Mouse (Mus musculus) T-helper 2 cell (primary cell): ENCODE results near the gene Rpl4.

Experiments used
- in situ Hi-C: fragments of 300-600 bp; cut with MboI, MseI; formaldehyde crosslinking; loops from one replicate; pipeline ENCODE4 v1.15.1; 2025; ENCODE audit warnings: high pct_unique_total_duplicates

The Rpl4 gene

DNA sequence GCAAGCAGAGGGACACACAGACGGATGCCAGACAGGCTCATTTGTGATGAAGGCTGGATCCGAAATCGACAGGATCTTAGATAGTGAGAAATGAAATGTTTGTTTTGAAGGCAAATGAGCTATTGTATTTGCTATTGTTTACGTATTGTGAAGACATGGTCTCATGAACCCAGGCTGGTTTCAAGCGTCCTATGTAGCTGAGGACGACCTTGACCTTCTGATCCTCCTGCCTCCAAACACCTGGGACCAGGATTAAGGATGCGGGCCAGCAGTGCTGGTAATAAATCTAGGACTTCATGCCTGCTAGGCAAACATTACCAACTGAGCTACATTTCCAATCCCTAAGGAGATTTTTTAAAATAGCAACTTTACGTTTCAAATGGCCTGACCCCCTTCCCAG is 24.3 kb downstream of the Rpl4 start:
- in situ Hi-C loops, result loop anchor here (5.0 kb wide), 1 partner anchor 530 kb away; no protein-coding TSS in a partner anchor

DNA sequence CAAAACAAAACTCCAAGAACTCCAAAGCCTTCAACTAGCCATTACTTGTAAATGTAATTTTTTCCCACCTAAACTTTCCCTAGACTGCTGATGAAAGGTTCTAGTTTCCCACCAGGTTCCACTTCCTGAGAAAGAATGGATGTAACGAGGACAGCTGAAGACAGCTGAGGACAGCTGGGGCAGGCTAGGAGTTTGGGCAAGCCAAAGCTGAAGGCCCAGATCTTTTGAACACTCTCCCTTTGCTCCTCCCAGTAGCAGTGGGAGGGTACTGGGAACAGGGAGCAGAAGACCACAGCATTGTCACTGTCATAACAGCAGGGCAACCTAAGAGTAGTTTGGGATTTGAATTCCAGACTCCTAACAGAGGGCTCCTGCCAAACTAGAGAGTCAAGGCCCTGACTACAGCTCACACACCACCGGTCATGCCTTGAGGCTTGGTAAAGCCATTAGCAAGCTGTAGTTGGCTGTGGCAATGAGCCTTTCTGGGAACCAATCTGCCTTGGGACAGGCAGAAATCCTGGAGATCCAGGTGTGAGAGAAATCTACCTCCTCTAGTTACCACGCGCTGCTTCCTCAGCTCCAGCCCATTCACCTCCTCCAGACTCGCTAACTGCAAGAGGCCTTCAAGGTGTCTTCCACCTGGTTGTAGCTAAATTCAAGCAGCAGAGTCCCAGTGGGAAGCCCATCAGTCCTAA is 25.0 kb downstream of the Rpl4 start:
- in situ Hi-C loops, result loop anchor here (5.0 kb wide), 1 partner anchor 531 kb away; no protein-coding TSS in a partner anchor

GRCm38 (mm10) chr9:64198763-64199418 is 25.7 kb downstream of the Rpl4 start:
- in situ Hi-C loops, result loop anchor here (5.0 kb wide), 1 partner anchor 532 kb away; no protein-coding TSS in a partner anchor

- in situ Hi-C loops, result loop anchor here (5.0 kb wide), 1 partner anchor 533 kb away; no protein-coding TSS in a partner anchor
These were observed 26.7 kb downstream of the Rpl4 start for GRCm38 (mm10) chr9:64199897-64200296.

GRCm38 (mm10) chr9:64202331-64202730 is 29.2 kb downstream of the Rpl4 start:
- in situ Hi-C loops, result no loop called here

- in situ Hi-C loops, result no loop called here
These were observed 29.7 kb downstream of the Rpl4 start for GRCm38 (mm10) chr9:64202866-64203265.

DNA sequence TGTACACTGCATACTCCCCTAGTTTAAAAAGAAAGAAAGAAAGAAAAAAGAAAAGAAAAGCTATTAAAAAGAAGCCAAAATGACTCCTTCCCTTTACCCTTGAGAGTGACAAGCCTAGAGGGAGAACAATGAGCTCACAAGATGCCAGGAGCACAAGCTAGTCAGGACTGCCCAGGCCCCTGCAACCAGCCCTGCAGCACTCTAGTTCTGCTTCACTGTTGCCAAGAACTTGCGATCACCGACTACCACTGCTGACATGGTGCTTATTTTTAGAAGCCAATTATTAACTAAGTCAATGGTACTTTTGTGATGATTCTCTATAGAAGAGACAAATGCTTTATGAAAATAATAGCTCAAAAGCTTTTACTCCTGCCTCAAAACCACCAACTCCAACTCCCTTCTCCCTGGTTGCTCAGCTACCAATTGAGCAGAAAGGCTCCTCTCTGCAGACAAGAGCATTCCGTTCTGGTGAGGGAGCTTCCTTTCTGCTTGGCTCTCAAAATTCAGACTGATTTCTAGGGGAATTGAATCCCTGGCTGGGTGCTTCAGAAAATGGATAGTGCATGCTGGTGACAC is 34.4 kb downstream of the Rpl4 start:
- in situ Hi-C loops, result no loop called here

GRCm38 (mm10) chr9:64214452-64214851 is 41.3 kb downstream of the Rpl4 start:
- in situ Hi-C loops, result no loop called here

DNA sequence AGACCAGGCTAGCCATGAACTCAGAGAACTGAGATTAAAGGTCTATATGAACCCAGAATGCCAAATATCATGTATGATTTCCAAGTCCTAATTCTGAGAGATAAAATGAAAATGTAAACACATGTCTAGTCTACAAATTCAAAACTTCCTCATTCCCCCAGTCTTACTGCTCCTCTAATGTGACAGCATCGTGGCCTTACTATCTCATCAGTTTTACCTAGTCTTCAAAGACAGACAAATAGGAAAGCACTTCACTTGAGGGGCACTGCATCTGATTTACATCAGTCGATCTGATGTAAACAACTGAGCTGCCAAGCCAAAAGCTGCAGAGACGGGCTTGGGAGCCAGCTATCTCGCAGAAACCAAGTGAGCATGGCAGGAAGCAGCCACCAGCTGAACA is 42.9 kb downstream of the Rpl4 start:
- in situ Hi-C loops, result no loop called here

- in situ Hi-C loops, result no loop called here
These were observed 43.5 kb downstream of the Rpl4 start for GRCm38 (mm10) chr9:64216641-64217040.

DNA sequence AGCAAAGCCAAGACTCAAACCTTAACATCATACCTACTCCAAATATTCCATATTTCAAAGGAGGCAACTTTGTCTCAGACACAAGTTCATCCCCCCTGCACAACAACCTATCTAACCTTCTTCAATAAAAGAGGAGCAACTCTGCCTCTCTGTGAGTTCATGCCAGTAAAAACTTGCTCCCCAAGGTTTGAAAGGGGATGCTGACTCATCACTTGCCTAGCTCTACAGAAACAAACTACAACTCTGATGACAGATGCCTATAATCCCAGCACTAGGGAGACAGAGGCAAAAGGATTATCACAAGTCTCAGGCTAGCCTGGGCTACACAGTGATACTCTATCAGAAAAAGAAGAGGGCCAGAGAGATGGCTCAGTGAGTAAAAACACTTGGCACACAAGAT is 44.7 kb downstream of the Rpl4 start:
- in situ Hi-C loops, result no loop called here

GRCm38 (mm10) chr9:64219305-64219704 is 46.1 kb downstream of the Rpl4 start:
- in situ Hi-C loops, result no loop called here

DNA sequence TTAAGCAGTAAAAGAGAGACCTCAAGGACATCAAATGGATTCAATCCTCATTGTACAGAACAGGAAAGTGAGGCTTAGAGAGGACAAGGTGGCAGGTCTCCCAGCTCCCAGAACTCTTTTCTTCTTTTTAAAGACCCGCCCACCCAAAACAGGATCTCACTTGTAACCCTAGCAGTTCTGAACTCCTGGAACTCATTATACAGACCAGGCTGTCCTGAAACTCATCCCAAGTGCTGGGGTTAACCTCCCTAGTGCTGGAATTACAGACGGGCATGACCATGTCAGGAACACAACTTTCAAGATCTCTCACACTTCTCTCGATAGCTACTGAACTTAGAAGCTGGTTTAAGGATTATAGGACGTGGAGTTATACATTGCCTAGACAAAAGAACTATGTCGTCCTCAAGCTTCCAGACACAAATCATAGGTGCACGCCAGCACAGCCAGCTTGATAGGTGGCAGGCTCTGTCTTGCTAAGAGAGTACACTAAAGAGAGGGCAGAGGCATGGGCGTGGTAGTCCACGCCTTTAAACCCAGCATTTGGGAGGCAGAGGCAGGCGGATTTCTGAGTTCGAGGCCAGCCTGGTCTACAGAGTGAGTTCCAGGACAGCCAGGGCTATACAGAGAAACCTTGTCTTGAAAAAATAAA is 46.7 kb downstream of the Rpl4 start:
- in situ Hi-C loops, result no loop called here

DNA sequence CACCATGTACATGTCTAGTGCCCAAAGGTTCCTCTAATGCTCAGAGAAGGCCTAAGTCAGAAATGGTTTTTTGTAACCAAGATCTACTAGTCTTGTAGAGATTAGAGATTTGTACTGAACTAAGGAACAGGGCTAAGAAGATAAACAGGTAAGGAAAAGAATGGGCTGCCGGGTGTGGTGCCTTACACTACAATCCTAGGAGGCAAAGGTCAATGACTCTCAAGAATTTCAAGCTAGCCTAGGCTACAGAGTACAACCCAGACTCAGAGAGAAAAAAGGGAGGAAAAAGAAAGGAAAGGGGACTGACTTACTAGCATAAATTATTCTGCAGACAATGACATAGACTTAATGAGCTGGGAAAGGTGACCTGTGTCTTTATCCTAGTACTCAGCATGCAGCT is 47.4 kb downstream of the Rpl4 start:
- in situ Hi-C loops, result no loop called here

DNA sequence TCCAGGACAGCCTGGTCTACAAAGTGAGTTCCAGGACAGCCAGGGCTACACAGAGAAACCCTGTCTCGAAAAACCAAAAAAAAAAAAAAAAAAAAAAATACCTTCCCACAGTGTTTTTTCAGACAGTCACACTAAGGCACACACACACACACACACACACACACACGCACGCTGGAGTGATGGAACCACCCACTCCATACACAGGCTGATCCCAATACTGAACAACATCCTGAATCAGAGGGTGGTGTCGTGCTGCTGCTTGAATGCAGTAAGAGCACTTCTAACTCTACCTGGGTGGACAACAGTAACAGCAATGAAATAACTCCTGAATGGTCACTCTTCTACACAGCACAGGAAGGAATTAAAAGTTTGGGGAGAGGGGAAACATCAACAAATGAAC is 48.3 kb downstream of the Rpl4 start:
- in situ Hi-C loops, result no loop called here

DNA sequence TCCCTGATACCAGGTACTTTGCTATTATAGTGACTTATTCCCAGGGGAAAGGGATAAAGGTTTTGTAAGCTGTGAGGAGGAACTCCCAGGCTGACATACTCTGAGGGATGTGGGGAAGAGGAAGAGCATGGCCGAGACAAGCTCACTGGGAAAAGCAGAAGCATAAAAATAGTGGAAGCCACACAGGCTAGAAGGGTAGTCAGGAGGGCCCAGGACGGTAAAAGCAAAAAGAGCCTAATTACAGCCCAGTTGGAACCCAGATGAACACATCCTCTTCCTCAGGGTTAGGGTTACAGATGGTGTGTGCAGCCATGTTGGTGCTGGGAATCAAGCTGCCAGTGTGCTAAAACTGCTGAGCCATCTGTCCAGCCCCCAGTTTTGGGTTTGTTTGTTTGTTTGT is 48.9 kb downstream of the Rpl4 start:
- in situ Hi-C loops, result no loop called here

DNA sequence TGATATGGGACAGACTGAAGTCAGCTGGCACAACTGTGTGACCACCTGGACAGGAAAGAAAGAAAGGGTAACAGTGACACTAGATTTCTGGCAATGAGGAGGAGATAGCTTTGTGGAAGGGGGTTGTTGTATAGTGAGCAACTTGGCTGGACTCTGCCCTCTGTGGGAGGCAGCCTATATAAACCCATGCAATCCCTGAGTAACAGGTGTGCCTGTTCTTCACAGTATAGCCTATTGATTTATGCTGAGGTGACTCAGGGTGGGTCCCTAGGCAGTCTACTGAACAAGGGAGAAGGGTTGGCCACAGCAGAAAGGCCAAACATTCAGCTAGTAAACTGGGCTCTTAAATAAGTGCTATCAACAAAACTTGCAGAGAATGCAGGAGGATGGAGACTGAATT is 52.6 kb downstream of the Rpl4 start:
- in situ Hi-C loops, result no loop called here

DNA sequence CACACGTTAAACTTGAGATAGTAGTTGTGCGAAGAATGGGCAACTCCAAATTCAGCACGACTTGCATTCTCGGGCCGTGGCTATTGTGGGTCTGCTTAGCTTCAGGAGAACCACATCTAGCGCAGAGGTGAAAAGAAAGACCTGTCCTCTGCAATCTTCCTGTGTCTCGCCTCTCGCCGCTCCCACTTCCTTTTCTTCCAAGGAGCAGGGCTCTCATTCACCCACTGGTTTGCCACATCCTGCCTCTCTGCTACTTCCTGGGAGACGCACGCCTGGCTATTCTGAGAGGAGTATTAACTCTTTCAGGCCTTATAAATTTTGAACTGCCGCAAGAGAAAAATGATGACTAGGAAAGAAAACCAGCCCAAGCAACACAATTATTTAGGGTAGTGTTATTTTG is 54.6 kb downstream of the Rpl4 start:
- in situ Hi-C loops, result no loop called here
